Mouse (Mus musculus): ENCODE measurements around the gene Sorcs2. TPM values are rescaled to one million over a fixed set of nuclear protein-coding genes. Genes with fewer than 3 reads are reported as not detected.

Gene Sorcs2
- polyA plus RNA-seq, 1 experiment from 2014 or later: 9.9 TPM

- no peaks in the 10 kb centered on the region for H3K9me3 ChIP-seq (ENCODE audit: control insufficient read depth, low read length)
- peak overlapping the region in 1 of 2 experiments; percentile 9; a peak in 1 of 4 replicates for H3K27ac ChIP-seq (replicated peaks in 1 of 2; ENCODE audit: control insufficient read depth in 1 of 2, insufficient read depth in 1 of 2, low read depth in 2 of 2, low read length in 2 of 2)
- H3K4me1 ChIP-seq (ENCODE audit: control insufficient read depth in 2 of 2, insufficient read depth in 2 of 2, low read length in 2 of 2): peaks cover 19 to 38% of the 10 kb centered on the region in 2 experiments
- H3K4me2 ChIP-seq (ENCODE audit: low read length): no peak overlapping the region
- ATAC-seq (ENCODE audit: insufficient number of reproducible peaks, insufficient read depth, low FRiP score, low read depth): no peak
- H3K27me3 ChIP-seq (ENCODE audit: control insufficient read depth, insufficient read depth, low read length): no peaks in the 10 kb centered on the region
- 69% methylated on average over 9 of the region's 9 CpGs for WGBS
- H3K9ac ChIP-seq (ENCODE audit: low read length): no peak overlapping the region; the same call in 1 of the 2 replicates
- H3K36me3 ChIP-seq (ENCODE audit: control insufficient read depth, insufficient read depth, low read length): no peaks in the 10 kb centered on the region
- H3K4me3 ChIP-seq (ENCODE audit: control insufficient read depth in 1 of 2, insufficient read depth in 1 of 2, low read depth in 1 of 2, low read length in 2 of 2): no peak overlapping the region
Measured at GRCm38 (mm10) chr5:36389731-36390590, 8.0 kb downstream of the Sorcs2 start.

DNA sequence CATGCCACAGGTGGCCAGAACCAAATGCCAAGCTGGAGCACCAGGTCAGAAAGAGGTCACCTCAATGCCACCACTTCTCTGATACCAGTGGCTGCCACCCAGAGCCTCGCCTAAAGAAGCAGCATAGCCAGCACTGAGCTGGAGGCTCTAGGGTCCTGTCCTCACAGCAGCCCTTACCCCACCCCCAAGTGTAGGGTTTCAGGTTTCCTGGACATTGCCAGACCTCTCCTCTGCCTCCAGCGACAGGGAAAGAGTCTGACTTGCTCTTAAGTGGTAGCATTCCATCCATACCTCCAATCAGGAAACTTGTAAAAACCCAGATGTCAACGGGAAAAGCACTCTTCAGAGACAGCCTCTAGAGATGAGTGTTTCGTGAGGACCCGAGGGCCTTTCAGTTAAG lies 12.9 kb downstream of the Sorcs2 start:
- Histone ChIP-seq H3K36me3 (ENCODE audit: control insufficient read depth, insufficient read depth, low read length) (no peaks in the 10 kb centered on the region), H3K4me3 (ENCODE audit: control insufficient read depth in 1 of 2, insufficient read depth in 1 of 2, low read depth in 1 of 2, low read length in 2 of 2) (no peak overlapping the region), H3K27me3 (ENCODE audit: control insufficient read depth, insufficient read depth, low read length) (no peaks in the 10 kb centered on the region), H3K4me2 (ENCODE audit: low read length) (peak overlapping the region; percentile 12), H3K9ac (ENCODE audit: low read length) (0 out of 2 replicates have a peak overlapping the region, but pooled peaks have one; percentile 30), H3K4me1 (ENCODE audit: control insufficient read depth in 2 of 2, insufficient read depth in 2 of 2, low read length in 2 of 2) (peaks cover 40 to 74% of the 10 kb centered on the region in 2 experiments), H3K9me3 (ENCODE audit: control insufficient read depth, low read length) (no peaks in the 10 kb centered on the region), H3K27ac (replicated peaks in 1 of 2; ENCODE audit: control insufficient read depth in 1 of 2, insufficient read depth in 1 of 2, low read depth in 2 of 2, low read length in 2 of 2) (peak overlapping the region; percentile 88 to 89)
- WGBS: 4% methylated on average over 5 of the region's 5 CpGs
- peak; percentile 84 for ATAC-seq (ENCODE audit: insufficient number of reproducible peaks, insufficient read depth, low FRiP score, low read depth)

DNA sequence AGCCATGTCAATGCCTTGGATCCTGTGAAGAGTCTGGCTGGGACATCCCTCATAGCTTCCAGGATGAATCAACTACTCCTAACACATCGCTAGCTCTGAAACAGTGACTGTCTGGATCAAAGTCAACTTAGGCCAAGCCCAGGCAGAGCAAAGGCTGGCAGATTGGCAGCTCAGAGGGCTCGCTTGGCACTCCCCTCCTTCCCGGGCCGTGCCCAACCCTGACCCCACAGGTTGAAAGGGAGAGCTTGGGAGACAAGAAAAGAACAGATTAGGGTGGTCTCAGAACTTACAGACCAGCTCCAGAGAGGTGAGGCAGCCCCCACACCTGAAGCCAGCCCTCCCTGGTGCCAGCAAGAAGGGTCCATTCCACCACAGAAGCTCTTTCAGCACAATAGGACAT lies 14.5 kb downstream of the Sorcs2 start:
- Histone ChIP-seq H3K9ac (ENCODE audit: low read length) (0 out of 2 replicates have a peak overlapping the region, but pooled peaks have one; percentile 11), H3K27ac (replicated peaks in 1 of 2; ENCODE audit: control insufficient read depth in 1 of 2, insufficient read depth in 1 of 2, low read depth in 2 of 2, low read length in 2 of 2) (peak overlapping the region in 1 of 2 experiments; percentile 88; a peak in 1 of 4 replicates), H3K36me3 (ENCODE audit: control insufficient read depth, insufficient read depth, low read length) (no peaks in the 10 kb centered on the region), H3K4me1 (ENCODE audit: control insufficient read depth in 2 of 2, insufficient read depth in 2 of 2, low read length in 2 of 2) (peaks cover 52 to 77% of the 10 kb centered on the region in 2 experiments), H3K9me3 (ENCODE audit: control insufficient read depth, low read length) (no peaks in the 10 kb centered on the region), H3K4me2 (ENCODE audit: low read length) (no peak overlapping the region), H3K27me3 (ENCODE audit: control insufficient read depth, insufficient read depth, low read length) (no peaks in the 10 kb centered on the region), H3K4me3 (ENCODE audit: control insufficient read depth in 1 of 2, insufficient read depth in 1 of 2, low read depth in 1 of 2, low read length in 2 of 2) (no peak overlapping the region)
- 83% methylated on average over 4 of the region's 4 CpGs for WGBS
- no peak for ATAC-seq (ENCODE audit: insufficient number of reproducible peaks, insufficient read depth, low FRiP score, low read depth)

DNA sequence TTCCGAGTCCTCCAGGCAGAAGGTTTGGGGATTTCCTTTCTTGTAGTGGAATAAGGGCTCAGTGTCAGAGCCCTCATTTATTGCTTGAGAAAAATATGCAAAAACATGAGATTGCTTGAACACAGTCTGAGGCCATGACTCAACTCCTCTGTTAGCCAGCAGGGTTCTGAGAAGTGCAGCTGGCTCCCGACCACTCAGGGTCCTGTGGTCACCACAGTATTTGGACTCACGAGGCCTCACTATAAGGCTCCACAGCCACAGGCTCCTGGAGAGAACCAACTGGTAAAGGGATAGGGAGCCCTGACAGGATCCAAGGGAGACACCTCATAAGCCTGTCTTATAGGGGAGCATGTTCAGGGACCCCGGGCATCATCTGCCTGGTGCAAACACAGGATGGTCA lies 15.2 kb downstream of the Sorcs2 start:
- ATAC-seq (ENCODE audit: insufficient number of reproducible peaks, insufficient read depth, low FRiP score, low read depth): no peak
- Histone ChIP-seq H3K4me1 (ENCODE audit: control insufficient read depth in 2 of 2, insufficient read depth in 2 of 2, low read length in 2 of 2) (peaks cover 57 to 75% of the 10 kb centered on the region in 2 experiments), H3K36me3 (ENCODE audit: control insufficient read depth, insufficient read depth, low read length) (no peaks in the 10 kb centered on the region), H3K4me2 (ENCODE audit: low read length) (no peak overlapping the region), H3K27me3 (ENCODE audit: control insufficient read depth, insufficient read depth, low read length) (no peaks in the 10 kb centered on the region), H3K4me3 (ENCODE audit: control insufficient read depth in 1 of 2, insufficient read depth in 1 of 2, low read depth in 1 of 2, low read length in 2 of 2) (no peak overlapping the region), H3K9me3 (ENCODE audit: control insufficient read depth, low read length) (no peaks in the 10 kb centered on the region), H3K27ac (replicated peaks in 1 of 2; ENCODE audit: control insufficient read depth in 1 of 2, insufficient read depth in 1 of 2, low read depth in 2 of 2, low read length in 2 of 2) (0 out of 4 replicates have a peak overlapping the region, but pooled peaks of 1 of the 2 experiments have one; percentile 14), H3K9ac (ENCODE audit: low read length) (no peak overlapping the region)
- WGBS: 85% methylated on average over 4 of the region's 4 CpGs

DNA sequence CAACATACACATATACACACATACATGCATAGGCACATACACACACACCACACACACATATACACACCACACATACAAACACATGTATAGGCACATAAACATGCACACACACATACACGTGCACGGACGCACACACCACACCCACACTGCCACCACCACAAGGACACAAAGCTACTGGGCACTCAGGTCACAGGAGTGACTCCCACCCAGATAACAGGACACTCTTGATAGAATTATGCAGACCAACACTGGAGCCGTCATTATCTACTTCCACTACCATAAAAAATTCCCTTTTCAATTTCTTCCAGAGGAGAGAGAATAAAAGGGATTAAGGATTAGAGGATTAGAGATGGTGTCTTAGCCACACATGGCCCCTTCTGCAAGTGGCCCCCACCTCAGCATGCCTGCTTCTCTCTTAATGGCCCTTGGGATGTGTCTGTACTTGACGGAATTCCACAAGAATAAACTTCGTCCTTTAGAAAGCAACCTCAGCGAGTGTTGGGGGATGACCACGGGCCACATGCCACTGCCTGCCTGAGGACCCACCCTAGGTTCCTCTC lies 15.7 kb downstream of the Sorcs2 start:
- H3K27ac ChIP-seq (replicated peaks in 1 of 2; ENCODE audit: control insufficient read depth in 1 of 2, insufficient read depth in 1 of 2, low read depth in 2 of 2, low read length in 2 of 2): 0 out of 4 replicates have a peak overlapping the region, but pooled peaks of 1 of the 2 experiments have one; percentile 14
- no peak for ATAC-seq (ENCODE audit: insufficient number of reproducible peaks, insufficient read depth, low FRiP score, low read depth)
- H3K9ac ChIP-seq (ENCODE audit: low read length): no peak overlapping the region
- H3K4me2 ChIP-seq (ENCODE audit: low read length): no peak overlapping the region
- no peak overlapping the region for H3K4me3 ChIP-seq (ENCODE audit: control insufficient read depth in 1 of 2, insufficient read depth in 1 of 2, low read depth in 1 of 2, low read length in 2 of 2)
- no peaks in the 10 kb centered on the region for H3K9me3 ChIP-seq (ENCODE audit: control insufficient read depth, low read length)
- H3K27me3 ChIP-seq (ENCODE audit: control insufficient read depth, insufficient read depth, low read length): no peaks in the 10 kb centered on the region
- 58% methylated on average over 8 of the region's 8 CpGs for WGBS
- H3K4me1 ChIP-seq (ENCODE audit: control insufficient read depth in 2 of 2, insufficient read depth in 2 of 2, low read length in 2 of 2): peaks cover 60 to 79% of the 10 kb centered on the region in 2 experiments
- no peaks in the 10 kb centered on the region for H3K36me3 ChIP-seq (ENCODE audit: control insufficient read depth, insufficient read depth, low read length)

DNA sequence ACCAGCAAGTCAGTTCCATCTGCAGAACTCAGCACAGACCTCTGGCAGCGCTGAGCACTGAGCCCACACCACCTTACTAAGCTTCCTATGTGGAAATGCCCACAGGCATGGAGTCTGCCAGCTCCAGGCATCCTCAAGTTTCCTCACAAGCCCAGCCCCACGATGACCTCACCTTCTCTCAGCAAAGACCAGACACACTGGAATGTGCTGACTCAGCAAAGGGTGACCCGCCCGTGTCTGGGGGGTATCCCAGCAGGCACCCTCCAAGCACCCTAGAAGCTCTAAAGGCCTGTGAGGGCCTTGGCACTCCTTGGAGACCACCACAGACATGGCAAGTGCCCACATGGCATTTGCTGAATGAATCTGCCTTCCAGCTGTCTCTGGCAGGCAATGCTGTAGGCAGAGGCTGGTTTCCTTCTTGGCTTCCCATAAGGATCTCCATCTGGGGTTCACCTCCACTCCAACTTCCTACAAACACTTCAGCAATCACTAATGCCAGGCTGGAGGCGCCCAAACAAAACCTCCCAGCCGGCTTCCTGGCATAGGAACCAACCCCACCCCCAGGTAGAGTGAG lies 17.9 kb downstream of the Sorcs2 start:
- Histone ChIP-seq H3K27me3 (ENCODE audit: control insufficient read depth, insufficient read depth, low read length) (no peaks in the 10 kb centered on the region), H3K36me3 (ENCODE audit: control insufficient read depth, insufficient read depth, low read length) (no peaks in the 10 kb centered on the region), H3K4me1 (ENCODE audit: control insufficient read depth in 2 of 2, insufficient read depth in 2 of 2, low read length in 2 of 2) (peaks cover 54 to 81% of the 10 kb centered on the region in 2 experiments), H3K4me3 (ENCODE audit: control insufficient read depth in 1 of 2, insufficient read depth in 1 of 2, low read depth in 1 of 2, low read length in 2 of 2) (no peak overlapping the region), H3K27ac (replicated peaks in 1 of 2; ENCODE audit: control insufficient read depth in 1 of 2, insufficient read depth in 1 of 2, low read depth in 2 of 2, low read length in 2 of 2) (peak overlapping the region; percentile 11; a peak in 1 of 4 replicates), H3K9ac (ENCODE audit: low read length) (no peak overlapping the region), H3K4me2 (ENCODE audit: low read length) (no peak overlapping the region), H3K9me3 (ENCODE audit: control insufficient read depth, low read length) (no peaks in the 10 kb centered on the region)
- WGBS: 56% methylated on average over 6 of the region's 6 CpGs
- no peak for ATAC-seq (ENCODE audit: insufficient number of reproducible peaks, insufficient read depth, low FRiP score, low read depth)

GRCm38 (mm10) chr5:36378370-36378738 lies 19.6 kb downstream of the Sorcs2 start:
- no peaks in the 10 kb centered on the region for H3K27me3 ChIP-seq (ENCODE audit: control insufficient read depth, insufficient read depth, low read length)
- WGBS: 82% methylated on average over 2 of the region's 2 CpGs
- ATAC-seq (ENCODE audit: insufficient number of reproducible peaks, insufficient read depth, low FRiP score, low read depth): no peak
- peaks cover 50 to 79% of the 10 kb centered on the region in 2 experiments for H3K4me1 ChIP-seq (ENCODE audit: control insufficient read depth in 2 of 2, insufficient read depth in 2 of 2, low read length in 2 of 2)
- H3K27ac ChIP-seq (replicated peaks in 1 of 2; ENCODE audit: control insufficient read depth in 1 of 2, insufficient read depth in 1 of 2, low read depth in 2 of 2, low read length in 2 of 2): no peak overlapping the region
- no peak overlapping the region for H3K4me2 ChIP-seq (ENCODE audit: low read length)
- no peak overlapping the region for H3K4me3 ChIP-seq (ENCODE audit: control insufficient read depth in 1 of 2, insufficient read depth in 1 of 2, low read depth in 1 of 2, low read length in 2 of 2)
- H3K36me3 ChIP-seq (ENCODE audit: control insufficient read depth, insufficient read depth, low read length): no peaks in the 10 kb centered on the region
- H3K9me3 ChIP-seq (ENCODE audit: control insufficient read depth, low read length): no peaks in the 10 kb centered on the region
- H3K9ac ChIP-seq (ENCODE audit: low read length): no peak overlapping the region

Data from heart, embryonic 14.5 days (tissue).